Mouse (Mus musculus): ENCODE data around the gene Rsbn1l.
"Not testable (repeated sequence)": the region's sequence is repeated elsewhere in the genome, so short reads cannot be mapped to it uniquely, and the experiment has no call there.

Rsbn1l gene

DNA sequence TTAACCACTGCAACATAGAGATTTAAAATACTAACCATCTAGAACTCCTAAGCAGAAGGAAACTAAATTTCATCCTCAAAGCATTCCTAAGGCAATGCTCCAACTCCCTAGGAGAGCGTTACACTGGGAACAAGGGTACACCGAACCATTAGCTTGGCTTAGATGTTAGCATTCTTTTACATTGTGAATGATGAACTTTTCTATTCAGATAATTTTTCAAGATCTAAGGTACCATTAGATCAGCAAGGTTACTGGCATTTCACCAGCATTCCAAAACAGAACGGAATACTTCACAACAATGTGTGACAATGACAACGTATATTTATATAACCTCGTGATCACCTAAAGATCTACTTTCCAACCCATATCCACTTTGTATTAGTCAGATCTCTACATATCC, 6.1 kb downstream of the Rsbn1l start:
- DNase-seq: no peak

DNA sequence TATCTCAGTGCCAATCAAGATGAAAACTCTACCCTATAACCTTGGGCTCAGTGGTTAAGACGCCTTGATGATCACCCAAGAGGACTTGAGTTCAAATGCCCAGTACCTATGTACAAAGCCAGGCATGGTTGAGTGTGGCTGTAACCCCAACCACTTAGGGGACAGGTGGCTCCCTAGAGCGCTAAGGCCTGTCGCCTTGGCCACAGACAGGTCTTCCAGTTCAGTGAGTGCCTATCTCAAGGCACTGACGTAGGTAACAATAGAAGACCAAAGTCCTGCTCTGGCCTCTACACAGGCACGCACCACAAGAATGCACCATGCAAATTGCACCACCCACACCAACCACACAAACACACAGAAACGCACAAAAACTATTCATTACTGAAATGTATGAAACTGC, 9.3 kb downstream of the Rsbn1l start:
- DNase-seq: no peak

DNA sequence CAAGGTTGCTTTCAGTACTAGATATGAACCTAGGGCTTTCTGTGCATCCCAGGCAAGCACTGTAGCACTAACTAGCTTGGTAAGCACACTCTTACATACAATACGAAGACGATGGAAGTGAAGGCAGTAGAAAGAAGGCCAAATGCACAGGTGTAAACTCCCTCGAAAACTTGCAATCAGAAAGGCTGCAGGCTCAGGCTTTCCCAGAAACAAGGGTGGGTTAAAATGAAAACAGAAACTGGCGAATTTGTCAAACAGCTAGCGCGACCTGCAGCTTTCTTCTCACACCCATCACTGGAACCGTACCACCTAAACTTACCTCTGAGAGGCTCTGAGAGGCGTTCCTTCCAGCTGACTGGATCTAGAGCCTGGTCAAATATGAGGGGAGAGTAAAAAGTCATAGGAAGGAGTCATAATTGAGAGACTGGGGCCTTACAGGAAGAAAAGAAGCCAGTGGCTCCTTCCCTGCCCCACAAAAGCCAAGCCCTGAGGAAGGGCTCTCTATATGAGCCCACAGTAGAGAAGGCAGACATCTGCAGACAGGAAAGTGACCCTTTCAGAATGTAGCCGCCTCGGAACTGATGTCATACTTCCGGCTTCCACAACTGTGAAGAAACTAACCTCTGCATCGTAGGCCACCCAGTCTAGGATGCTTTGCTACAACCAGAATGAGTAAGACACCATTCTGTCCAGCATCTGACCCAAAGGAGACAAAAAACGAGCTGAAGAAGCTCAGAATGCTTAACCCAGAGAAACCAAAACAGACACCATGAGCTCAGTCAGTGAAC, 11.0 kb downstream of the Rsbn1l start:
- DNase-seq: peak; percentile 11 to 27

DNA sequence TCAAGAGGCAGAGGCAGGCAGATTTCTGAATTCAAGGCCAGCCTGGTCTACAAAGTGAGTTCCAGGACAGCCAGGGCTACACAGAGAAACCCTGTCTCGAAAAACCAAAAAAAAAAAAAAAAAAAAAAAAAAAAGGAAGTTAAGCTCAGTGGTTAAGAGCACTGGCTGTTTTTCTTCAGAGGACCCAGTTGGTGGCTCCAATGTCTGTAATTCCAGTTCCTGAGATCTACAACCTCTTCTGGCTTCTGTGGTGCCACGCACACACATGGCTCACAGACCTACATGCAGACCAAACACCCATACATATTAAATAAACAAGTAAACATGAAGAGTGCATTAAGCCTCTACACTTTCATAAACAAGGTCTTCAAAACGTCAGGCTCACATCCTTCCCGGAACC, 12.4 kb downstream of the Rsbn1l start:
- not testable (repeated sequence) for DNase-seq

DNA sequence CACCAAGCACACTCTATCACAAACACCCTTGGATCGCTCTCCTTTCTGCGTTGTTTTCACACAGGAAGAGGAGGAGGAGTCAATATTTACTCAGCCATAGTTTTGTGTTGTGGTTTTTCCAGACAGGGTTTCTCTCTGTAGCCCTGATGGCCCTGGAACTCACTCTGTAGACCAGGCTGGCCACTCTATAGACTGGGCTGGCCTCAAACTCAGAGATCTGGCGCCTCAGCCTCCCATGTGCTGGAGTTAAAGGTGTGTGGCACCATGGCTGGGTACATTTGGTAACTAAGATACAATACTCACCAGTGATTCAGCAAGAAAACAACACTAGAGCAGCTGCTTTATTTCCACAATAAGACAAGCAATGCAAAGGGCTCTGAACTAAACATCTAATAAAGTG, 13.7 kb downstream of the Rsbn1l start:
- no peak for DNase-seq

DNA sequence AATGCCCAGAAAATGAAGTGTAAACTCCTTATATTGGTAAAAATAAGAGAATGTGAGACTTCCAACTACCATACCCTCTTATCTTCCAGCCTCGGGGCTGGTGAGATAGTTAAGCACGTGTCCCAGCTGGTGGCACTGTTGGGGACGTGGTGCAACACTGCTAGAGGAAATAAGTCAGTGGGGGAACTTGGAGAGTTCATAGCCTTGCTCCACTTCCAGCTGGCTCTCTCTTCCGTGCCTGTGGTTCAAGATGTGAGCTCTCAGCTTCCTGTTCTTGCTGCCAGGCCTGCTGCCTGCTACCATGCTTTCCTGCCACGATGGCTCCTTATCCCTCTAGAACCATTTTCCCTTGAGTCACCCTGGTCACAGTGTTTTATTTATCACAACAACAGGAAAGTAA, 15.0 kb downstream of the Rsbn1l start:
- DNase-seq: peak in 1 of 2 experiments; percentile 17

DNA sequence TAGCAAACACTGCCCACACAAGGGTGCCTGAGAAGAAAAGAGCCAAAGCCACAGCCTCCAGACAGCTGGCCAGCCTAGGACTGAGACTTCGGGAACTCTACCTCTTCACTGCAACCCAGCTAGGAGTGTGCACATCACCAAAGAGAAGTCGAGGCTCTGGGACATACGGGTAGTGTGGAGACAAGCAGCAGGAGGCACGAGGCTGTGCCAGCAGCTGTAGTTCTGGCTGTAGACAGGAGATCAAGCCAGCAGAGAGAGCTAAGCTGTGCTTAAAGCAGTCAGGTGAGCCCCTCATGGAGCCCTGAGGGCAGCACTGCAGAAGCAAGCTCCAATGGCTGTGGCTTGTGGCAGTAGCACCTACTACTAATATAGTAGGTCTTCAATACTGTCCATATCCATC, 15.5 kb downstream of the Rsbn1l start:
- no peak for DNase-seq

DNA sequence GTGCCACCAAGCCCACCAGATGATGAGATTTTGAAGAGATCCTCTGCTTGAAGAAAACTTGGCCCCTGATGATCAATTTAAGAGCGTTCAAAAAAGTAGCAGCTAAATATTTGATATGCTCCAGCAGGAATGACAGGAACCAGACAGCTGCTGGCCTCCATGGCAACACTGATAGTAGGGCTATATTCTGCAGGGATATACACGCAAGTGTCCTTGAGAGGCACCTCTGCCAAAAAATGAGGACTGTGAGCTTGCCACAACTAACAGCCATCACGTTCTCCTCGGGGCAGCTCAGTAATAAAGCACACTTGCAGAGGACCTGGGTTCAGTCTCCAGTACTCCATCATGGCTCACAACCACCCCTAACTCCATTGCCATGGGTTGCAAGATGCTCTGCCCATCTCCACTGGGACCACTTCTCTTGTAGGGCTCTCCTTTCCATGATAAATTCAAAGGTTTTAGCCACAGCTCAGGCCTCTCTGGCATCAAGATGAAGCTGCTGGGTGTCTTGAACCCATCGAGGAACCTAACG, 16.1 kb downstream of the Rsbn1l start:
- DNase-seq: no peak

DNA sequence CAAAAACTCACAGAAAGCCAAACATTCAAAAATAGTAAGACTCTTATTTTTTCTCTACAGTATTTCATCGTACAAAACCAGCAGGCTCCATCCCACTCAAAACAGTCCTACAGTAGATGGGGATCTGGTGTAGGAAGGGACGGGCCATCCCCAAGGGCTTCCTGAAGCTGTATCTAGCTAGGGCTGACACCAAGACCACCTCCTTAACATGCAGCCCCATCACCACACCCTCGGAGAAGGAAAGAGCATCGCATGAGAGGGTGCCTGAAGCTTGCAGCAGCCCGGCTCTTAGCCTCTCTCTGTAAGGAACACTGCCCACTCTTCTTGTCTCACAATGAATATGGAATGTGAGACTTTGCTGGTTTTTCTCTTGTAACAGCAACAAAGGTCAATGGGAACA, 17.7 kb downstream of the Rsbn1l start:
- no peak for DNase-seq

DNA sequence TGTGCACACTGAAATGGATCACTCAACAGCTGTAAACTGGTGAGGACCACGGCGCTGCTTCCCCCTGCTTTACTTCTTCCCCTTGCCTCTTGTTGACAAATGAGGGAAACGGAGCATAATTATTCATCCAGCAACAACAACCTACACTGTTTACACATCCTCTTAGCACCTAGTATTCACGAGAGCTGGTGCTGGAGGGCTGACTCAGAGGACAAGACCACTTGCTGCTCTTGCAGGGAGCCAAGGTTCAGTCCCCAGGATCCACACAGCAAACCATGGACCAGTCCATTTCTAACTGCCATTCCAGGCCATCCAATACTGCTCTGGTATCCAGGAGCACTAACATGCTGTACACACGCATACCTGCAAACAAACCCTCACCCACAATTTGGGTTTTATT, 20.3 kb downstream of the Rsbn1l start:
- no peak for DNase-seq

DNA sequence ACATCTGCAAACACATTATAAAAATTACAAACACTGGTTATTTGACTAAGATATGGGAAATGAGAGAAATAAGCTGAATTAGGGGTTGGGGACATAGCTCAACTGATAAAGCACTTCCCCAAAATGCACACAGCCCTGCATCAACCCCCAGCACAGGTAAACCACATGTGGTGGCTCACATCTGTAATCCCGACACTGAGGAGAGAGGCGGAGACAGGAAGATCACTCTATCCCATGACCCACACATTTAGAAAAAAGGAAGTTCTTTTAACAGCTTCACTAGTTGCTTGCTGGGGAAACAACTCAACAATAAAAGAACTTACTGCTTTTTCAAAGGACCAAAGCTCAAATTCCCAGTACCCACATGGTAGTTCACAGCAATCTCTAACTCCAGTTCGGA, 23.6 kb downstream of the Rsbn1l start:
- DNase-seq: no peak

DNA sequence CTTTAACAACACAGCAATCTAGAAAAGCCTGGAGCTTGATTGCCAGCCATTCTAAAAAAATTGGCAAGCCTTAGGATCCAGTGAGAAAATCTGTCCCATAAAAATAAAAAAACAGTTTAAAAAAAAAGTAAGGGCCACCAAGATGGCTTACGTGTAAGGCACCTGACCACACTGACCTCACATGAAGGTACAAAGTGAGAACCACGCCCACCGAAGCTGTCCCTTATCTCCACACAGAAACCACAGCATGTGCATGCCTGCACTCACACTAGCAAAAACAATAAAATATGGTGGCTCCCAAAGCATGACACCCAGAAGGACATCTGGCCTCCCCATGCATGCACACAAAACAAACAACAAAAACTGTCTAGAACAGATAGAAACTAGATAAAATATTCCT, 24.9 kb downstream of the Rsbn1l start:
- no peak for DNase-seq

DNA sequence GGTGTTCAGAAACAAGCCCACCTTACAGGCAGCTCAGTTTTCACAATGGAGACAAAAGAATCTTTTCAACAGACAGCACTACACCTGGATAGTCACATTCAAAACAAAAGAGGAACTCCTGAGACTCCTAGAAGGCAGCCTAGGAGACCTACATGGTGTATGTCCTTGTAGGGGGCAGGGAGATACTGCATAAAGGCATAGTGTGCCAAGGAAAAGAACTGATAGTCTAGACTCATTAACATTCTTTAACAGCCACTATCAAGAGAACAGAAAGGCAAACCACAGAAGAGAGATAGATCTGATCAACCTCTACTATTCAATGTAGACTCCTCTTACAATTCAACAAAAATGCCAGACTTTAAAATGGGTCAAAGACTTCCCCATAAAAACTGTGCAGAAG, 25.8 kb downstream of the Rsbn1l start:
- DNase-seq: no peak

DNA sequence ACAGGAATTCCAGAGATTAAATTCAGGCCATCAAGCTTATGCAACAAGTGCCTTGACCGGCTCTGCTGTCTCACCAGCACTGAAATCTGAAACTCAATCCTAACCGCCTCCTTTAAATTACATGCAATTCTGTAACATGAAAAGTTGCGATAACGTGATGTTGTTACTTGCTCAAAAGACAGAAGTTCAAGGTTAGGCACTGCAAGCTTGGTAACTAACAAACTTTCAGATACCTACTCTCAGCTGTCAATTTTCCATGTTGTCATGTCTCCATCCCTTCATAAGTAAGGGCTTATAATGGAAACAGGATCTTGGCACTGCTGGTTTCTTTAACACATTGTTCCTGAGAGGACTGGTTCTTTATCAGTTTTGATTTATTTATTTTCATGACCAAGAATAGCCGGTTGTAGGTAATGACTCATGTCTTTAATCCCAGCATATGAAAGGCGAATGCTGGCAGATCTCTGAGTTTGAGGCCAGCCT, 26.5 kb downstream of the Rsbn1l start:
- DNase-seq: no peak

DNA sequence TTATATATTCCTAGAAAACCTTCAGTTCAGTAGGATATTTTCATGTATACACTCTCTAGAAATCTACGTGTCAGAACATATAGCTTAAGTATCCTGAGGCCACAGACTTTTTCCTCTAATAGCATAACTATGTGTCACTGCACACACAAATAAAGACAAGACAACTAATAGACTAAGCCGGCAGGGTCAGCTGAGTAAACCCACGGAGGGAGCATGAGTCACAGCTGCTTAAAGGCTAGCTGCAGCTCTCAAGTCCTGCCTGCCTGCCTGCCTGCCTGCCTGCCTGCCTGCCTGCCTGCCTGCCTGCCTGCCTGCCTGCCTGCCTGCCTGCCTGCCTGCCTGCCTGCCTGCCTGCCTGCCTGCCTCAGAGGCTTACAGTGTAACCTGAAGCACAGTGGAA, 30.7 kb downstream of the Rsbn1l start:
- DNase-seq: no peak

DNA sequence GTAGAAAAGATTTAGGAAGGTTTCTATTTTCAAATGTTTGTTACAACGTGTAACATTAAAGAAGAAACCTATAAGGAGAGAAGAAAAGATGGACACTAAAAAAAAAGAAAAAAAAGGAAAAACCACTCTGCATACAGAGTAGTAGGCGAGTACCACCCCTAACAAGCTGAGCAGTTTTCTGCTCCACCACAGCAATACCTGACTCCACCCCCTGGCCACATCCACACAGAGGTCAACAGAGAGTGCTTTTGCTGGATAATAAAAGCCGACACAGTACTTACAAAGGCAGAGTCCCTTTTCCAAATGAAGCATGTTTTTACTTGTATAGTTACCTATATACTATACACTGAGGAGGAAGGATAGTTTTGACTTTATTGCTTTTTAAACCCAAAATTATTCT, 31.6 kb downstream of the Rsbn1l start:
- no peak for DNase-seq

DNA sequence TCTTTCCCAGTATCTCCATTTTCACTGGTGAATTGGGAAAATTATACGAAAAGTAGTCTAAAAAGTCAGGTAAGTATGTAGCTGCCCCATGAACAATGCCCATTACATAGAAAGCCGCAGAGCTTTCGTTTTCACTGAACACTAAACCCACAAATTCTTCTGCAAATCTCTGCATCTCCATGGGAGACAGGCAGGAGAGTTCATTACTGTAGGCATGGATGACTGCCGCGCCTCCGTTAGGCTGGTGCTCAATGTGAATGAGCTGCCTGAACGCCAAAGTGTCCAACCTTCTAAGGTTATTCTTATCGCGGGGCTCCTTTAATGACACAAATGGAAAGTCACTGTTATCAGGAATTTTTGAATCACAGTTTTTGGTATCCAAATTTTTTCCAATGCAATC, 36.6 kb downstream of the Rsbn1l start:
- DNase-seq: no peak

DNA sequence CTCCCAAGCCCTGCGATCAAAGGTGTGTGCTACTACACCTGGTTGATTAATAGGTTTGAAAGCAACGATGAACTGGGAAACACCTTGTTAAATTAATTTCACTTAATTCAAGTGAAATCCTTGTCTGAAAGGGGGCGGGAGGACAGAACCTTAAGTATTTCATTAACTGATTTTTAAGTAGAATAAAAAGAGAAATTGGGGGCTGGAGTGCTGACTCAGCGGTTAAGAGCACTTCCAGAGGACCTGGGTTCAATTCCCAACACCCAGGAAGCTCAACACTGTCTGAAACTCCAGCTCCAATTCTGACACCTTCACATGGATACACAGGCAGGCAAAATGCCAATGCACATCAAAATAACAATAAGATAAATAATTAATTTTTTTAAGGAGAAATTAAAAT, 37.2 kb downstream of the Rsbn1l start:
- no peak for DNase-seq

DNA sequence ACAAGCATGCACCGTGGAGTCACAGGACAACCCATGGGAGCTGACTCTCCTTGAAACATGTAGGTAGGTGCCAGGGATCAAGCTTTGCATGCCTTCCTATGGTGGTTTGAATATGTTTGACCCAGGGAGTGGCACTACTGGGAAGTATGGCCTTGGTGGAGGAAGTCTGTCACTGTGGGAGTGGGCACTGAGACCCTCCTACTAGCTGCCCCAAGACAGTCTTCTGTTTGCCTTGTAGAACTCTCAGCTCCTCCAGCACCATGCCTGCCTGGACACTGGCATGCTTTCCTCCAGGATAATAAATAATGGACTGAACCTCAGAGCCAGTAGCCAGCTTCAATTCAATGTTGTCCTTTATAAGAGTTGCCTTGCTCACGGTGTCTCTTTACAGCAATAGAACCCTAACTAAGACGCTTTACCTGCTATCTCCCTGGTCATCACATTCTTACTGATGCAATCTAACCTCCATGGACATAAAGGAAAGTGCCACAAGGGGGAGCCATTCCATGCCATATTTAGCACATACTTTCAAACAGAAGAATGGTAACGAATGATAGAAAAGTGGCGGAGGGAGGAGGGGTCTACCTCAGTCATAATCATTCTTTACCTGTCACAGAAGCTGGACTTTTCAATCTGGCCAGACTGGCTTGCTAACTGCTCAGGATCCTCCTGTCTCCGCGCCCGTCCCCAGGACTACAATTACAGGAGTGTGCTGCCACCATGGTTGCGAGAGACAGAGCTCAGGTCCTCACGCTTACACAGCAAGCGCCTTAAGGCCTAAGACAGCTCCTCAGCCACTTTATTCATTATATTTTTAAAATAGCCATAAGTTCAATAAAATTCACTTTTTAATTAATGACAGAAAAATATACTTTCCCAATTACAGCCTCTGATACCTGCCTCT, 42.6 kb downstream of the Rsbn1l start:
- DNase-seq: peak; percentile 77 to 80

DNA sequence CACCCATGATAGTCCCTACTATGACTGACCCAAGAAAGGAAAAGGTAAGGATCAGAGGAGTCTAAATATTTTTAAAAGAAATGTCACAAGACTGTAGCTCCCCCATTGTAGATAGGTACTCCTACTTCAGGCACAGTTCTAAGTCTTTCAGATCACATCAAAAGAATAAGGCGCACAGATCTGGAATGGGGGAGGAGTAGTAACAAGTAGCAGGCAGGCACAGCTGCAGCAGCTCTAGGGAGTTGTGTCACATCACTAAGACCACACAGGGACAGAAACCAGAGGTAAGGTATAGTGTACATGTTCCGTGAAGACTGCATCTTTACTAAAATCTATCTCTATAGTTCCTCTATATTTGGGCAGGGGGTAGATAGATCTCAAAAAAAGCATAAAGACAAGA, 44.5 kb downstream of the Rsbn1l start:
- no peak for DNase-seq

DNA sequence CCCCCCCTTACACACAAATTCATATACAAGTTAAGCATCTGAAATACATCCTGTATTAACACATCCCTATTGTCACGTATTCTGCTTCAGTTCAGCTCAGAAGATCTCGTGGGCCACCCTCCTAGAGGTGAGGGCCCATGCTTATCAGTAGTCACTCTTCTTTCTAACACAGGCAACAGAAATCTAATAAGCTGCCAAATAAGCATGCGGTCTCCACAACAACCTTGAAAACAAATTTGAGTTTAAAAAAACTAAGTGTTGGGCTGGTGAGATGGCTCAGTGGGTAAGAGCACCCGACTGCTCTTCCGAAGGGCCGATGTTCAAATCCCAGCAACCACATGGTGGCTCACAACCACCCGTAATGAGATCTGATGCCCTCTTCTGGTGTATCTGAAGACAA, 50.0 kb downstream of the Rsbn1l start:
- DNase-seq: no peak

DNA sequence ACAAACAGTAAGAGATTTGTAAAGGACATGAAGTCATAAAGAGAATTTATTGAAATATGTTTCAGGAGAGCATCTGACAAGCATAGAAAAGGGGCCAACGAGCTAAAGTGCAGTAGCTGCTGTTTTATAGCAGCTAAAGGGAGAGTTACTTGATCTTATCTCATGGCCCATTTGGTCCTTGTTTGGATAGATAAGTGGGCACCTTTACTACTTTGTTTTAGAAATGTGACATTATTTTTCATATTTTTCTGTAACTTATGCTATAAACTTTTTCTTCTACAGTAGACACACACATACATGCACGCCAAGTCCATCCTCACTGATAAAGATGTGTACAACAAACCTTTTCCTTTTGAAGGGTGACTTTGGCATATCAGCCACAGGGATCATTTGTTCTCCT, 50.8 kb downstream of the Rsbn1l start:
- DNase-seq: no peak

DNA sequence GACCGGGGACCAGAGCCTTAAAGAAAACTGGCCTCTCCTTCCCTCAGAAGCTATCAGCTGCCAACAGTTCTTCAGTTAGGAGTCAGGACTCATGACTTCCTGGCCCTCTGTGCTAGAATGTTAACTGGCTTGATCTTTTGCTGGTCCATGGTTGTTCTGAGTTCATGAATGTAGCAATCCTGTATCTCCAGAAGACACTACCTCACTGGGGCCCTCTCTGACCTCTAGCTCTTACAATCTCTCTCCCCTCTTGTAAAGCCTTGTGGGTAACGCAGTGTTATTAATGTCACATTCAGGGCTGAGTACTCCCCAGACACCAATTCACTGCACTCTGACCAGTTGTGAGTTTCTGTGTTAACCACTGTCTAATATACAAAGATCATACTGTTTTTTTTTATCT, 51.6 kb downstream of the Rsbn1l start:
- DNase-seq: no peak

Data from kidney, postnatal 4 days (tissue).